Mouse (Mus musculus) hindlimb bud, embryonic 11.5 days (tissue): ENCODE measurements around the gene Olfr485.
"Not testable (repeated sequence)": the region's sequence is repeated elsewhere in the genome, so short reads cannot be mapped to it uniquely, and the experiment has no call there.

Experiments used
- DNase-seq: peaks from one replicate; pipeline ENCODE4 v3.0.0-alpha.2; 2012; ENCODE audit warnings: low read depth, low spot score; ENCODE audit errors: extremely low spot score

The Olfr485 gene

GRCm38 (mm10) chr7:108159771-108160170 lies at the start of gene Olfr485:
Gene Olfr485, minus strand, starts transcription at chr7:108159871.
- no peak for DNase-seq

- DNase-seq: no peak
Observed at GRCm38 (mm10) chr7:108196938-108197337, 37.3 kb upstream of the Olfr485 start.

GRCm38 (mm10) chr7:108196337-108196736 lies 36.7 kb upstream of the Olfr485 start:
- not testable (repeated sequence) for DNase-seq

GRCm38 (mm10) chr7:108192714-108193113 lies 33.0 kb upstream of the Olfr485 start:
- DNase-seq: not testable (repeated sequence)

GRCm38 (mm10) chr7:108191196-108191595 lies 31.5 kb upstream of the Olfr485 start:
- DNase-seq: not testable (repeated sequence)

- not testable (repeated sequence) for DNase-seq
Observed at GRCm38 (mm10) chr7:108185237-108185636, 25.6 kb upstream of the Olfr485 start.

GRCm38 (mm10) chr7:108184401-108184800 lies 24.7 kb upstream of the Olfr485 start:
- not testable (repeated sequence) for DNase-seq

- DNase-seq: not testable (repeated sequence)
Observed at GRCm38 (mm10) chr7:108172642-108173041, 13.0 kb upstream of the Olfr485 start, which contains the start of gene Olfr486. Gene Olfr486, minus strand, starts transcription at chr7:108172742.

- no peak for DNase-seq
Observed at GRCm38 (mm10) chr7:108127349-108127748, 32.3 kb downstream of the Olfr485 start, which contains the start of gene Olfr484. Gene Olfr484, minus strand, starts transcription at chr7:108127449.

- DNase-seq: no peak
Observed at GRCm38 (mm10) chr7:108121416-108121815, 38.3 kb downstream of the Olfr485 start.

- no peak for DNase-seq
Observed at GRCm38 (mm10) chr7:108120681-108121080, 39.0 kb downstream of the Olfr485 start.
